10 mouse cellular contexts compared by ENCODE assay signal in genomic region chr13:103751421-103751820, GRCm38 (mm10). TPM values are rescaled to one million over a fixed set of nuclear protein-coding genes. Genes with fewer than 3 reads are reported as not detected.
A peak's percentile ranks its signal among the peaks of the same experiment; 100 is the strongest.
DNase-seq lines count a peak whose midpoint lies in the region; TF ChIP-seq lines count a peak whose summit lies in the region.
"Had no signal": no experiment of that assay in that cellular context is flagged by ENCODE, and none has a peak within 500 bp of the region (broad histone marks: within the 10 kb centered on the region; RNA-seq: fewer than 3 reads in every experiment).

No protein-coding gene starts in this region.

- H3K9me3 ChIP-seq in CH12.LX (replicated peaks; ENCODE audit: low read length), result no peaks in the 10 kb centered on the region
- H3K9me3 ChIP-seq: heart, embryonic 13.5 days; stomach, embryonic 15.5 days had no signal

- H3K36me3 ChIP-seq in CH12.LX (replicated peaks in 1 of 2; ENCODE audit: control insufficient read depth in 1 of 2, insufficient read depth in 1 of 2, low read length in 1 of 2), result peaks cover 48 to 83% of the 10 kb centered on the region in 2 experiments

- TF ChIP-seq POLR2A in CH12.LX (IDR thresholded peaks at IDR 0.05; ENCODE audit: low read depth, low read length), result no peak

- H3K79me2 ChIP-seq in CH12.LX (replicated peaks; ENCODE audit: control insufficient read depth, extremely low read depth, insufficient read depth, poor library complexity, severe bottlenecking), result 0 out of 2 replicates have a peak, but pooled peaks cover 2% of the 10 kb centered on the region

- TF ChIP-seq RAD21 in CH12.LX (IDR thresholded peaks at IDR 0.05; ENCODE audit: low read depth, low read length), result peak; percentile 53

- H3K9ac ChIP-seq in CH12.LX (ENCODE audit: insufficient read depth, low read depth), result no peak overlapping the region
- H3K9ac ChIP-seq: heart, embryonic 13.5 days; stomach, embryonic 15.5 days had no signal

- no peak overlapping the region for H3K4me2 ChIP-seq in CH12.LX (ENCODE audit: insufficient read depth, low read depth, poor library complexity, severe bottlenecking)
- H3K4me2 ChIP-seq: heart, embryonic 13.5 days; stomach, embryonic 15.5 days had no signal

- peaks cover 0 to 14% of the 10 kb centered on the region in 2 experiments; a peak in 2 of 4 replicates for H3K4me1 ChIP-seq in CH12.LX (ENCODE audit: control insufficient read depth in 1 of 2, insufficient read depth in 2 of 2)
- H3K4me1 ChIP-seq: heart, embryonic 13.5 days; stomach, embryonic 15.5 days had no signal

- no peak for TF ChIP-seq EP300 in CH12.LX (IDR thresholded peaks at IDR 0.05; ENCODE audit: low read length)

- TF ChIP-seq CTCF in CH12.LX (conservative IDR thresholded peaks at IDR 0.05 in 1 of 2, IDR thresholded peaks at IDR 0.05 in 1 of 2; ENCODE audit: low read depth in 2 of 2, low read length in 2 of 2), result peak; percentile 4 to 66; a peak in 2 of 4 replicates

- in situ Hi-C loops in CH12.LX (cut with MboI; ENCODE audit: low pct_ligation_motif_present, low pct_unique_long_range_greater_than_20kb, low sequenced_read_pairs), result loop anchor here (25.0 kb wide), 1 partner anchor 336 kb away; no protein-coding TSS in a partner anchor

- no peak overlapping the region for H3K4me3 ChIP-seq in CH12.LX (replicated peaks in 1 of 3; ENCODE audit: low read depth in 2 of 3, low read length in 2 of 3, poor library complexity in 1 of 3)
- H3K4me3 ChIP-seq: heart, embryonic 13.5 days; stomach, embryonic 15.5 days had no signal

- DNase-seq in embryo, embryonic 10 days (ENCODE audit: low spot score), result peak; percentile 57
- no peak for DNase-seq in embryo, embryonic 9.5 days (ENCODE audit: extremely low spot score)
- DNase-seq in layer of hippocampus, adult 9-10 months (ENCODE audit: low spot score), result peak; percentile 50
- no peak for DNase-seq in layer of hippocampus, adult 9-11 months
- peak; percentile 60 for DNase-seq in CH12.LX (ENCODE audit: extremely low read depth)
- peak; percentile 19 for DNase-seq in fibroblast of lung, adult 2 months (ENCODE audit: low read depth)
- peak; percentile 43 for DNase-seq in retina, postnatal 1 day
- DNase-seq in adrenal gland, adult 8-10 months, result no peak

- no peak overlapping the region for H3K27ac ChIP-seq in CH12.LX (ENCODE audit: insufficient read depth, low read depth)
- H3K27ac ChIP-seq: heart, embryonic 13.5 days; stomach, embryonic 15.5 days had no signal

- H3K27me3 ChIP-seq in CH12.LX (replicated peaks), result no peaks in the 10 kb centered on the region
- H3K27me3 ChIP-seq: heart, embryonic 13.5 days; stomach, embryonic 15.5 days had no signal

- dilution Hi-C loops in CH12.LX (cut with MboI; ENCODE audit: extremely low pct_ligation_motif_present, extremely low pct_unique_long_range_greater_than_20kb, low sequenced_read_pairs), result no loop called here

TF ChIP-seq in CH12.LX, 34 proteins besides CTCF, POLR2A, EP300 and RAD21:
- TF ChIP-seq MAZ (IDR thresholded peaks at IDR 0.05; ENCODE audit: low read depth, low read length), result no peak
- TF ChIP-seq IRF4 (IDR thresholded peaks at IDR 0.05; ENCODE audit: low read depth, low read length), result no peak
- no peak for TF ChIP-seq MAX (IDR thresholded peaks at IDR 0.05; ENCODE audit: low read length)
- TF ChIP-seq JUND (conservative IDR thresholded peaks at IDR 0.05; ENCODE audit: low read depth, low read length), result no peak
- TF ChIP-seq USF1 (IDR thresholded peaks at IDR 0.05; ENCODE audit: low read depth, low read length), result no peak
- TF ChIP-seq SMC3 (IDR thresholded peaks at IDR 0.05; ENCODE audit: low read depth, low read length), result peak; percentile 47

RNA-seq across cellular contexts. Expression of gene Srek1, which starts 23.0 kb away (rescaled TPM):
- 45.6 and 46.9 TPM in 2 replicates for total RNA-seq in CH12.LX (2012; rRNA removed)
- total RNA-seq in CH12.LX (2014; rRNA removed), result 38.9 and 48.4 TPM in 2 replicates
- polyA plus RNA-seq in CH12.LX (2012; ENCODE audit: insufficient read length, low read depth), result 93.3 and 105 TPM in 2 replicates
- 100 to 1,000 TPM in 1 of 4 experiments, 10 to 100 TPM in 3; 49.2 to 112 (median 77.1) TPM for total RNA-seq in adrenal gland, adult 8-10 months (2022)

Comparison
In these comparisons a context has a peak if more than half of its experiments do, and no peak if none do; other contexts are left out.
1. DNase-seq: peak in embryo, embryonic 10 days (single experiment), layer of hippocampus, adult 9-10 months (single experiment), CH12.LX (single experiment), fibroblast of lung, adult 2 months (single experiment) and retina, postnatal 1 day (single experiment); none in embryo, embryonic 9.5 days (single experiment), layer of hippocampus, adult 9-11 months (single experiment) and adrenal gland, adult 8-10 months (single experiment).